ENCODE assay signal across 8 mouse cellular contexts in the genomic region with DNA sequence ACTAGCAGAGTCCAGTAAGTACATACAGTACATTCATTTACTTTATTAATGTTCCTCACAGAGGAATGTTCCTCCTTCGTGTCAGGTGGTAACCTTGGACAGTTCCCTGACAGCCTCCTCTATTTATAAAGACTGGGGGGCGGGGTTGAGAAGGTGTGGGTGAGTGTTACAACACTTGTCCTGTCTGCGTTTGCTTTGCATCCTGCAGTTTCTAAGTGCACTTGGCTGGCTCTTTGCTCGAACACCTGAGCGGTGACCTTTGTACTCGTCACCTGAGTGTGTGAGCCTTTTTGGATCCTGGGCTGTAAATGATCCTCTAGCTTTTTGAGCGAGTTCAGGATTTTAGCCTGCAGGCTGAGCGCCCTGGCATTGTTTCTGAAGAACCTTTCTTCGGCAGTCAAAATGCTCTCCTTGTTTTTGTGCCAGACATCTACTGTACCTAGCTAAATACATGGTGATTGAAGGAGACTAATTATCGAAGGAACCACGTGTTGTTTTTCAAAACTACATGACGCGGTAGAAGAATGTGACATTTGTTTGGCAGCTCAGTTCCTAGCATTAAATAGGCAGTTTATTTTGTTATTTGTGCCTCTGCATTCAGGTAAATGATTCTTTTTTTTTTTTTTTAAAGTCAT. TPM values are rescaled to one million over a fixed set of nuclear protein-coding genes. Genes with fewer than 3 reads are reported as not detected.
DNase-seq lines count a peak whose midpoint lies in the region; ATAC-seq lines count a peak whose summit lies in the region.

No protein-coding gene starts in this region.

- ATAC-seq in intestine, embryonic 15.5 days: peak; percentile 36
- ATAC-seq in liver, embryonic 16.5 days (ENCODE audit: low read depth): no peak
- ATAC-seq in neural tube, embryonic 13.5 days (ENCODE audit: low read depth): no peak
- no peak for ATAC-seq in frontal cortex, adult (ENCODE audit: low TSS enrichment)

- H3K27me3 ChIP-seq in intestine, embryonic 15.5 days (replicated peaks): no peaks in the 10 kb centered on the region
- no peaks in the 10 kb centered on the region for H3K27me3 ChIP-seq in liver, embryonic 16.5 days (ENCODE audit: control insufficient read depth, insufficient read depth, low read depth, low read length)
- no peaks in the 10 kb centered on the region for H3K27me3 ChIP-seq in neural tube, embryonic 13.5 days

- H3K36me3 ChIP-seq in intestine, embryonic 15.5 days: no peaks in the 10 kb centered on the region
- no peaks in the 10 kb centered on the region for H3K36me3 ChIP-seq in liver, embryonic 16.5 days (ENCODE audit: control insufficient read depth, insufficient read depth)
- no peaks in the 10 kb centered on the region for H3K36me3 ChIP-seq in neural tube, embryonic 13.5 days

- peak overlapping the region; percentile 89 for H3K4me2 ChIP-seq in intestine, embryonic 15.5 days (replicated peaks)
- H3K4me2 ChIP-seq in liver, embryonic 16.5 days (ENCODE audit: low read depth, low read length): peak overlapping the region; percentile 90
- H3K4me2 ChIP-seq in neural tube, embryonic 13.5 days: peak overlapping the region; percentile 83

- no peaks in the 10 kb centered on the region for H3K9me3 ChIP-seq in intestine, embryonic 15.5 days
- no peaks in the 10 kb centered on the region for H3K9me3 ChIP-seq in liver, embryonic 16.5 days (replicated peaks; ENCODE audit: control insufficient read depth, low read length)
- H3K9me3 ChIP-seq in neural tube, embryonic 13.5 days: no peaks in the 10 kb centered on the region

- H3K4me3 ChIP-seq in intestine, embryonic 15.5 days (replicated peaks): peak overlapping the region; percentile 97
- peak overlapping the region; percentile 93 for H3K4me3 ChIP-seq in liver, embryonic 16.5 days (ENCODE audit: low read depth, low read length)
- H3K4me3 ChIP-seq in neural tube, embryonic 13.5 days: peak overlapping the region; percentile 69

- H3K27ac ChIP-seq in intestine, embryonic 15.5 days: peak overlapping the region; percentile 99; the same call in 1 of the 2 replicates
- H3K27ac ChIP-seq in liver, embryonic 16.5 days (ENCODE audit: low read length): peak overlapping the region; percentile 95; the same call in 1 of the 2 replicates
- H3K27ac ChIP-seq in neural tube, embryonic 13.5 days (replicated peaks): no peak overlapping the region

- DNase-seq in retina, postnatal 1 day: peak; percentile 7
- DNase-seq in retina, embryonic 14.5 days (ENCODE audit: low spot score): no peak
- peak; percentile 13 for DNase-seq in c-Kit-negative CD71-positive TER-119-positive erythroid progenitor cells, embryonic 14.5 days (ENCODE audit: low read depth, low spot score)
- peak; percentile 88 for DNase-seq in gonadal fat pad, adult 2 months (ENCODE audit: low read depth)

- 23% methylated on average over 13 of the region's 13 CpGs for WGBS in intestine, embryonic 15.5 days
- 33% methylated on average over 13 of the region's 13 CpGs for WGBS in liver, embryonic 16.5 days (ENCODE audit: insufficient replicate concordance)
- 33% methylated on average over 13 of the region's 13 CpGs for WGBS in neural tube, embryonic 13.5 days

- H3K9ac ChIP-seq in intestine, embryonic 15.5 days: peak overlapping the region; percentile 92
- peak overlapping the region; percentile 95 for H3K9ac ChIP-seq in liver, embryonic 16.5 days (ENCODE audit: low read depth, low read length)
- H3K9ac ChIP-seq in neural tube, embryonic 13.5 days: peak overlapping the region; percentile 91

- peaks cover 15% of the 10 kb centered on the region for H3K4me1 ChIP-seq in intestine, embryonic 15.5 days (replicated peaks)
- H3K4me1 ChIP-seq in liver, embryonic 16.5 days (ENCODE audit: control insufficient read depth, low read depth, low read length): peaks cover 20% of the 10 kb centered on the region
- H3K4me1 ChIP-seq in neural tube, embryonic 13.5 days (replicated peaks): peaks cover 42% of the 10 kb centered on the region

RNA-seq across cellular contexts. Expression of gene Spag9, which starts 1.4 kb away (rescaled TPM):
- 23.5 and 25.7 TPM in 2 replicates for polyA plus RNA-seq in gonadal fat pad, adult 2 months (2012; rRNA removed)
- polyA plus RNA-seq in intestine, embryonic 15.5 days (2015; fragmentation: Nextera tagmentation; extraction: Ambion mirVana): 30.7 and 31.5 TPM in 2 replicates
- 10.5 and 11.2 TPM in 2 replicates for polyA plus RNA-seq in liver, embryonic 16.5 days (2015; fragmentation: Nextera tagmentation; extraction: Ambion mirVana)
- 82.4 and 83.4 TPM in 2 replicates for polyA plus RNA-seq in neural tube, embryonic 13.5 days (2015; fragmentation: Nextera tagmentation; extraction: Ambion mirVana)

RNA-seq across cellular contexts. Expression of gene Nme1, which starts 28.9 kb away (rescaled TPM):
- 65.3 and 109 TPM in 2 replicates for polyA plus RNA-seq in gonadal fat pad, adult 2 months (2012; rRNA removed)
- 162 and 174 TPM in 2 replicates for polyA plus RNA-seq in intestine, embryonic 15.5 days (2015; fragmentation: Nextera tagmentation; extraction: Ambion mirVana)
- polyA plus RNA-seq in liver, embryonic 16.5 days (2015; fragmentation: Nextera tagmentation; extraction: Ambion mirVana): 83.1 and 89.6 TPM in 2 replicates
- 302 and 356 TPM in 2 replicates for polyA plus RNA-seq in neural tube, embryonic 13.5 days (2015; fragmentation: Nextera tagmentation; extraction: Ambion mirVana)

RNA-seq across cellular contexts. Expression of gene Gm20390, which starts 29.2 kb away (rescaled TPM):
- 22.2 and 45.8 TPM in 2 replicates for polyA plus RNA-seq in gonadal fat pad, adult 2 months (2012; rRNA removed)
- 432 and 477 TPM in 2 replicates for polyA plus RNA-seq in intestine, embryonic 15.5 days (2015; fragmentation: Nextera tagmentation; extraction: Ambion mirVana)
- polyA plus RNA-seq in liver, embryonic 16.5 days (2015; fragmentation: Nextera tagmentation; extraction: Ambion mirVana): 183 and 194 TPM in 2 replicates
- 330 and 375 TPM in 2 replicates for polyA plus RNA-seq in neural tube, embryonic 13.5 days (2015; fragmentation: Nextera tagmentation; extraction: Ambion mirVana)

RNA-seq across cellular contexts. Expression of gene Nme2, which starts 41.2 kb away (rescaled TPM):
- polyA plus RNA-seq in gonadal fat pad, adult 2 months (2012; rRNA removed): 187 and 256 TPM in 2 replicates
- 311 and 348 TPM in 2 replicates for polyA plus RNA-seq in intestine, embryonic 15.5 days (2015; fragmentation: Nextera tagmentation; extraction: Ambion mirVana)
- 166 and 169 TPM in 2 replicates for polyA plus RNA-seq in liver, embryonic 16.5 days (2015; fragmentation: Nextera tagmentation; extraction: Ambion mirVana)
- polyA plus RNA-seq in neural tube, embryonic 13.5 days (2015; fragmentation: Nextera tagmentation; extraction: Ambion mirVana): 86.7 and 107 TPM in 2 replicates
